Mouse (Mus musculus) naive thymus-derived CD4-positive, alpha-beta T cell, adult 5 months (primary cell): ENCODE results near the gene Mrpl33. TPM values are rescaled to one million over a fixed set of nuclear protein-coding genes. Genes with fewer than 3 reads are reported as not detected.

Experiments
- polyA plus RNA-seq: library from polyadenylated mRNA; unstranded; fragments of 100-300 nt; shearing (Covaris generic); gene quantifications from one replicate; pipeline ENCODE4 v1.2.1, GENCODE M21; 2017

Gene Mrpl33
- polyA plus RNA-seq: 131 TPM

DNA sequence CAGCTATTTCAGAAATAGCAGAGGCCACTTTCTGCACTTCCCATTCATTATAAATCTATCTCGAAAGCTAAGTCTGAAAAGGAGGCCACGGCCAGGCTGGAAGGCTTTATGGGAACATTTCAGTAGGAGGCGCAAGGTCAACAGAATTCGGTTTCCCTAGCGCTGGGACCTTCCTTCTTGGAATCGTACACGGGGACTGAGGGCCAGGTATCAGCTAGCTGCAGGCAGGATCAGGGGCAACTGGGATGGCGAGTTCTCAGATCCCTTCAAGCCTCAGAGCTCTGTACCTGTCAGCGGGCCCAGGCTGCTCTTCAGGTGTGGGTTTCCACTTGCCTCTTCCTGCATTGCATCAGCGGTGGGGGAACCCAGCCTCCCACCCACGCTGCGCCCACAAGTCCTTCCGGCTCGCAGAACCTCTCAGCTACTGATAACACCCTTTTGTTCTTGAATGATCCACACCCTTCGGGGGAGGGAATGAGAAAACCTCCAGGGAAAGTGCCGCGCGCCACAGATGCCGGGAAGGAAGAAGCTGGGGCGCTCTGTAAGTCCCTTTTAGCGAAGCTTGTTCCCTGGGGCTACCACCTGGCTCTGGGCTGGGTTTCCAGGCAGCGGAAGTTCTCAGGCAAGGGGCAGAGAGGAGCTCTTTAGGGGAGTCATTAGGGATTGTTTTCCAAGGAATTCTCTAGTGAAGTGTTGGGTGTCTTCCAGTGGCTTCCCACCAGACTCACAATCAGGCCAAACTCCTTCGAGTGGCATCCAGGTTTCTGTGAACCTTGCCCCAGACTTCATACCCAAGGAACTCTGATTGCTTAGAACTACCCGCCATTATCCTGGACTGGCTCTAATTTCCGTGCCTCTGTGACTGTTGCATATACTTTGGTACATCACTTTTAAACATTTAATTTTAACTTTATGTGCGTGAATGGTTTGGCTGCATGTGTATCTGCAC, at the start of gene Mrpl33:
Mrpl33 (plus strand) TSS at position 455 of the 949 bp plus-strand sequence.

DNA sequence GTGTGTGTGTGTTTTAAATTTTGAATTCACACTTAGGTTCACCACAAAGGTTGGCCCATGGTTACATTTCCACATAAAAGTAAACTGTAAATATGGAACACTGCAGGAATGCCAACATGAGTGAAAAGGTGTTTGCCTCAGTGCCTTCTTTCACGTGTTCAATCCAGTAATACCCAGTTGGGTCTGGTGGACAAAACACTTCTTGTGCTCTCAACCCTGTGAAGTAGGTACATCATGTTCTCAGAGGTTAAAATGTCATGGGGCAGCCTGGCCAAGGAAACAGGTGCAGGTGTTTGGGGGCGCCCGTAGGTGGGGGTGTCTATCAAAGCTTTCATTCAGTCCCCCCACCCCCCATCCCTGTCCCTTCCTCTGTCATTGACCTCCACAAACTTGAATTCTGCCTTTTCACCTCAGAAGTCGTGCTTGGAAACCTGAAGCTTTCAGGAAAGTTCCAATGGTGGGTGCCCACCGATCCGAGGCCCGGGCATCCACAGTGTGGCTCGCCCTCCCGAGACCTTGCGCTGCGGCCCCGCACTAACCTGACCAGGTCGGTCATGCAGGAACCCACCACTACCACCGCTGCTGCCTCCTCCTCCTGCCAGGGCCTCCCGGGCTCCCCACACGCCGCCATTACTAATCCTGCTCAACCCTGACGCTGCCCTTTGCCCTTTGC, 100.4 kb downstream of the Mrpl33 start, which contains the start of gene Rbks:
Rbks (minus strand) TSS at position 657 of the 673 bp plus-strand sequence.

DNA sequence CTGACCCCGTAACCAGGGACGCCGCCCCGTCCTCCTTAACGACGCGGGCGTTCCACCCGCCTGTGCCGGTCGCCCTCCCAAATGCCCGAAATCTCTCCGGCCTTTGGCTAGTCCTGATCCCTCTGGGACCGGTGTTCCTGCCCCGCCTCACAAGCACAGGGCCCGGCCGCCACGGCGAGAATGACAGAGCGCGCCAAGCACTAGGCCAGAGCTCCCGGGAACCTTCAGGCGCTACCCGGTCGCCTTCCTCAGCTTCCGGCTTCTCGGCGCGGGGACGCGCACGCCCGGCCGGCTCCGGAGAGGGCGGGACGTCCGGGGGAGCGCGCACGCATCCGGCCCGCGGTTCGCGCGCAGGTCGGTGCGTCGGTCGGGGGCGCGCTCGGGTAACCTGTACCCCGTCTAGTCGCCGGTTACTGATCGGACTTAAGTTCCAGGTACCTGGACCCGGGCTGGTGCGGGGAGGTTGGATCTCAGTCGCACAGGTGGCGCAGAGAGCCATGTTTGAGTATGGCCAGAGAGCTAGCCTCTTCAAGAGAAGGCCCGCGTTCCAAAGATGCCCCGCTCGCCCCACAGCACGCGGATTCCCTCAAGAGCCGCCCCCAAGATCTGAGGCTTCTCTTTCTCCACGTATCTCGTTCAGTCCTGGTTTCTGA, 101.0 kb downstream of the Mrpl33 start, which contains the start of gene Babam2:
Babam2 (plus strand) TSS at position 41 of the 653 bp plus-strand sequence.

Other genes starting within 250 kb of the Mrpl33 start
- 42.7 TPM for gene Zfp512, start 144.5 kb upstream of the Mrpl33 start, polyA plus RNA-seq
- gene 4930548H24Rik, start 111.2 kb upstream of the Mrpl33 start, polyA plus RNA-seq: not detected
- 43.6 TPM for gene Gpn1, start 102.2 kb upstream of the Mrpl33 start, polyA plus RNA-seq
- gene Slc4a1ap, start 69.9 kb upstream of the Mrpl33 start, polyA plus RNA-seq: 73.2 TPM
- 23.2 TPM for gene Supt7l, start 69.1 kb upstream of the Mrpl33 start, polyA plus RNA-seq
- gene Rbks, start 100.7 kb downstream of the Mrpl33 start, polyA plus RNA-seq: 10.9 TPM
- 46.7 TPM for gene Babam2, start 100.7 kb downstream of the Mrpl33 start, polyA plus RNA-seq